Mouse (Mus musculus) embryonic fibroblast, embryonic 13.5 days (primary cell): ENCODE measurements at regions not wholly inside any gene's neighbourhood (a gene's known extent, or its start where the extent isn't known, plus 50 kb on each side); places are given as distances from the start of the nearest gene placed in this dataset.

ENCODE experiments used
- CTCF ChIP-seq: IDR thresholded peaks from 2 replicates; pipeline ENCODE4 v1.5.1; 2011; ENCODE audit warnings: mild to moderate bottlenecking, control low read depth, low read length, moderate library complexity, borderline replicate concordance; ENCODE audit not compliant: insufficient read depth
- POLR2A ChIP-seq: IDR thresholded peaks from 2 replicates; pipeline ENCODE4 v1.6.1; 2011; ENCODE audit warnings: low read depth, mild to moderate bottlenecking, control low read depth, low read length, moderate library complexity

DNA sequence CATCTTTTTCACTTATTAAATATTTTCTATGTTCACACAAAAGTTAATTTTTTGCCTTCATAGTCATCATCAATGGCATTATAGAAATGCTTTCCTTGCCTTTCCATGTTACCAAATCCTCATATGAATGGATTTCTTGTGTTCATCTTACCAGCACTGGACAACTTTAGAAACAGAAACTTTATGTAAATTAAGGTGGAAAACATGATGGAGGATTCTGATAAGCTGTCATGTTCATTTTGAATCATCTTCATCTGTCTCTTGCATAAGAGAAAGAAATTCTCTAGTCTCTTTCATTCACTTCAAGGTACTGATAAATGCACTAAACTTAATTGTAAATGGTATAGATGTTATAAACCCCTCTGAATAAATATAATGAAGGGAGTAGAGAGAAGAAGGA, 305.4 kb downstream of the Fgf10 start:
- TF ChIP-seq CTCF: no peak
- TF ChIP-seq POLR2A: no peak
